Mouse (Mus musculus) right cerebral cortex, postnatal 10 days (tissue): ENCODE data around the gene Gm5724.
A peak's percentile ranks its signal among the peaks of the same experiment; 100 is the strongest.

Source experiments
- DNase-seq, 2 experiments: peaks; one replicate each; pipeline ENCODE4 v3.0.0; 2021; ENCODE audit warnings: low spot score in 2 of 2

The Gm5724 gene

DNA sequence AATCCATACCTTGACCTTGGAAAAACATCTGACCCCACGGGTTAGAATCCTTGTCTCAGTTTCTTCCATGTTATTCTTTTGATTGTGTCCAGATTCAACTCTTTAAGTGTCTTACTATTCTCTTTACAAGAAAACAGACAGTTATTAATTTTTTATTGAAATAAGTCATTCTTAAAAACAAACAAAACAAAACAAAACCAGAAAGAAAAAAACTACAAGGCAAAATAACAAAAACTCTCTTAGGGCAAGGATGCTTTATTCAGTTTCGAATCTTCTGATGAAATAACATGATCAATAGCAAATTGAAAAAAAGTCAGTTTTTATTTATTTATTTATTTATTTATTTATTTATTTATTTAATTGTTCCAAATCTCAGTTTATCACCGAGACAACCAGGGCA is at the start of gene Gm5724:
Gene Gm5724, minus strand, starts transcription at position 101 of the 400 bp plus-strand sequence.
- DNase-seq, result no peak

DNA sequence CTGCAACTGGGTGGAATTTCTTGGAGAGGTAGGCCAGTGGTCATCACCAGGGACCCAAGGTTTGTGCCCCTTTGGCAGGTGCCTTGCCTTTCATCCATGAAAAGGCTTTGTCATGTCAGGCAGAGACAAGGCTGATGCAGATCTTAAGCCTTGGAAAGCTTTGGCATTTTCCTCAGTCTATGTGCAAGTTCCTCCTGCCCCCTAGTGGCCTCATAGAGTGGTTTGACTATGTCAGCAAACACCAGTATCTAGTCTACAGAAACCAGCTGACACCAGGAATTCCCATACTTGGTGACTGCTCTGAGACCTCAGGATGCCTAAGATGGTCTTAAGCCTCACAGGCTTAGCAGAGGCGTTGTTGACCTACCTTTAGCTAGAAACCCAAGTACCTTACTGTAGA is 24.2 kb upstream of the Gm5724 start:
- DNase-seq, result peak; percentile 23 to 27

DNA sequence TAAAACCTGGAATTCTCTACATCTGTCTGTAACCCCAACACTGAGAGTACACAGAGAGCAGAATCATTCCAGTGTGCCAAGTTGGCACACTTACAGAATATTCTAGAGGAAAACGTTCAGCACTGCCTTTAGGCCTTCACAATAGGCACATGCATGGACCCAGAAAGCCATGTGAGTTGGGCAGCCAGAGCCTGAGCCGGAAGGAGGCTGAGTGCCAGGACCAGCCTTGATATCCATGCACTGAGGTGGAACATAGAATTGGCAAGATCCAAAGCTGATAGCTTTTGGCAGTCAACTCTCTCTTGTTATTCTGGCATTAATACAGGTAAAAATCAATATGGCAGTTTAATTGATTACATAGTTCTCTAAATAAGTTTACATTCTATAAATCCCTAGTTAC is 866 bp upstream of the Gm5724 start:
- no peak for DNase-seq

DNA sequence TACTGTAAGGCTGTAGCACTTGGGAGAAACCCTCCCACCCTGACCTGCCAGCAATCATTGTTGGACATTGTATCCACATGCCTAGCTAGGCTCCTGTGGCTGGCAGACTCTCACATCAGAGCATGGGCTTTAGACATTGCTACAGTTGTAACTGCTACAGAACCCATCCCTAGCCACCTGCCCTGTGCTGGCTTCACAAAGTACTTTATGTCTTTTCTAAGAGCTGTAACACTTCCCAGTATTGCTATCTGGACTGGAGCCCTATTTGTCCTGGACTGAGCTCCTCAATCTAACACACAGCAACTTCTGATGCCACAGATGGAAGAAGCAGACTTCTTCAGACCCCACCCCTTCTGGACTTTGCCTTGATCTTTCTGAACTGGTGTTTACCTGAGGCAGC is 82.4 kb downstream of the Gm5724 start:
- no peak for DNase-seq

DNA sequence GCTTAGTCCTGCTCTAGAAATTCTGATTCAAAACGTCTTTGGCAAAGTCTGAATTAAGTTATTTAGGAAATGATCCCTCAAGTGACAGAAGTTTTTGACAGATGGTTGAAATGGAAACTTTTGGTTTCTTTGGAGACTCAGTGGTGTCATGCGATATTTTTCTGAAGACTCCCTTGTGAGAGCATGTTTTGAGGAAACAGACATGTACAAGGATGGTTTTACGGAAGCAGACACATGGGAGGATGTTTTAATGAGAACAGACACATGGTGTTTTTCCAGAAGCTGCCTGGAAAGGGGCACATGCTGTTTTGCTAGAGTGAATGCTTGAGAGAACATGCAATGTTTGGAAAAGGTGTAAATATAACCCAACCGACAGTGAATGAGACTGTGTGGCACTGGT is 86.6 kb downstream of the Gm5724 start:
- DNase-seq, result peak in 1 of 2 experiments; percentile 17
